Mouse (Mus musculus): ENCODE measurements around the gene Nid2. TPM values are rescaled to one million over a fixed set of nuclear protein-coding genes. Genes with fewer than 3 reads are reported as not detected.

Gene Nid2
- polyA plus RNA-seq, 1 experiment from 2014 or later = 169 TPM

- peak; percentile 81 for DNase-seq (ENCODE audit: low spot score)
- peaks cover 36% of the 10 kb centered on the region for H3K36me3 ChIP-seq
- no peaks in the 10 kb centered on the region for H3K27me3 ChIP-seq (ENCODE audit: insufficient read depth, poor library complexity, severe bottlenecking)
- peaks cover 34% of the 10 kb centered on the region for H3K4me1 ChIP-seq
- peak overlapping the region; percentile 77 for H3K4me3 ChIP-seq
- 2% methylated on average over 21 of the region's 21 CpGs for WGBS
- no peaks in the 10 kb centered on the region for H3K9me3 ChIP-seq
- H3K27ac ChIP-seq = peak overlapping the region; percentile 88
These were observed 1.2 kb downstream of the Nid2 start for GRCm38 (mm10) chr14:19752276-19752675.

GRCm38 (mm10) chr14:19759277-19760193, 8.5 kb downstream of the Nid2 start:
- Histone ChIP-seq H3K9me3 (no peaks in the 10 kb centered on the region), H3K4me3 (peak overlapping the region; percentile 29), H3K4me1 (peaks cover 62% of the 10 kb centered on the region), H3K36me3 (peaks cover 41% of the 10 kb centered on the region), H3K27ac (peak overlapping the region; percentile 85), H3K27me3 (ENCODE audit: insufficient read depth, poor library complexity, severe bottlenecking) (no peaks in the 10 kb centered on the region)
- 10% methylated on average over 10 of the region's 10 CpGs for WGBS
- peak; percentile 80 for DNase-seq (ENCODE audit: low spot score)

- peak overlapping the region; percentile 85 for H3K27ac ChIP-seq
- H3K4me1 ChIP-seq = peaks cover 68% of the 10 kb centered on the region
- DNase-seq (ENCODE audit: low spot score) = no peak
- no peaks in the 10 kb centered on the region for H3K27me3 ChIP-seq (ENCODE audit: insufficient read depth, poor library complexity, severe bottlenecking)
- peaks cover 40% of the 10 kb centered on the region; the same call in 1 of the 2 replicates for H3K36me3 ChIP-seq
- no peak overlapping the region; the same call in 1 of the 2 replicates for H3K4me3 ChIP-seq
- no peaks in the 10 kb centered on the region for H3K9me3 ChIP-seq
- 14% methylated on average over 7 of the region's 7 CpGs for WGBS
These were observed 9.7 kb downstream of the Nid2 start for GRCm38 (mm10) chr14:19760721-19761120.

GRCm38 (mm10) chr14:19762014-19762413, 10.9 kb downstream of the Nid2 start:
- Histone ChIP-seq H3K4me1 (peaks cover 81% of the 10 kb centered on the region), H3K9me3 (no peaks in the 10 kb centered on the region), H3K4me3 (no peak overlapping the region), H3K27me3 (ENCODE audit: insufficient read depth, poor library complexity, severe bottlenecking) (no peaks in the 10 kb centered on the region), H3K27ac (no peak overlapping the region), H3K36me3 (peaks cover 33% of the 10 kb centered on the region; the same call in 1 of the 2 replicates)
- no peak for DNase-seq (ENCODE audit: low spot score)
- 31% methylated on average over 4 of the region's 4 CpGs for WGBS

- no peaks in the 10 kb centered on the region for H3K27me3 ChIP-seq (ENCODE audit: insufficient read depth, poor library complexity, severe bottlenecking)
- peaks cover 79% of the 10 kb centered on the region for H3K4me1 ChIP-seq
- no peaks in the 10 kb centered on the region for H3K9me3 ChIP-seq
- no peak overlapping the region for H3K4me3 ChIP-seq
- peaks cover 36% of the 10 kb centered on the region for H3K36me3 ChIP-seq
- H3K27ac ChIP-seq = peak overlapping the region; percentile 73
- 27% methylated on average over 8 of the region's 8 CpGs for WGBS
- no peak for DNase-seq (ENCODE audit: low spot score)
These were observed 12.5 kb downstream of the Nid2 start for GRCm38 (mm10) chr14:19763527-19763926.

GRCm38 (mm10) chr14:19764331-19764730, 13.3 kb downstream of the Nid2 start:
- no peak for DNase-seq (ENCODE audit: low spot score)
- Histone ChIP-seq H3K27ac (no peak overlapping the region), H3K36me3 (peaks cover 42% of the 10 kb centered on the region), H3K27me3 (ENCODE audit: insufficient read depth, poor library complexity, severe bottlenecking) (no peaks in the 10 kb centered on the region), H3K9me3 (no peaks in the 10 kb centered on the region), H3K4me3 (no peak overlapping the region), H3K4me1 (peaks cover 78% of the 10 kb centered on the region)
- WGBS = 74% methylated on average over 8 of the region's 8 CpGs

GRCm38 (mm10) chr14:19765539-19766379, 14.7 kb downstream of the Nid2 start:
- Histone ChIP-seq H3K27me3 (ENCODE audit: insufficient read depth, poor library complexity, severe bottlenecking) (no peaks in the 10 kb centered on the region), H3K36me3 (peaks cover 45% of the 10 kb centered on the region), H3K27ac (peak overlapping the region; percentile 56), H3K4me1 (peaks cover 78% of the 10 kb centered on the region), H3K9me3 (no peaks in the 10 kb centered on the region), H3K4me3 (no peak overlapping the region)
- no peak for DNase-seq (ENCODE audit: low spot score)
- 72% methylated on average over 9 of the region's 9 CpGs for WGBS

GRCm38 (mm10) chr14:19766380-19766649, 15.2 kb downstream of the Nid2 start:
- peak overlapping the region; percentile 56 for H3K27ac ChIP-seq
- DNase-seq (ENCODE audit: low spot score) = no peak
- WGBS = 15% methylated on average over 1 of the region's 1 CpGs
- H3K27me3 ChIP-seq (ENCODE audit: insufficient read depth, poor library complexity, severe bottlenecking) = no peaks in the 10 kb centered on the region
- H3K9me3 ChIP-seq = no peaks in the 10 kb centered on the region
- peaks cover 78% of the 10 kb centered on the region for H3K4me1 ChIP-seq
- H3K4me3 ChIP-seq = no peak overlapping the region
- peaks cover 45% of the 10 kb centered on the region for H3K36me3 ChIP-seq

- Histone ChIP-seq H3K4me3 (no peak overlapping the region), H3K36me3 (peaks cover 47% of the 10 kb centered on the region), H3K27ac (peak overlapping the region; percentile 29; the same call in 1 of the 2 replicates), H3K27me3 (ENCODE audit: insufficient read depth, poor library complexity, severe bottlenecking) (no peaks in the 10 kb centered on the region), H3K9me3 (no peaks in the 10 kb centered on the region), H3K4me1 (peaks cover 73% of the 10 kb centered on the region)
- 91% methylated on average over 6 of the region's 6 CpGs for WGBS
- no peak for DNase-seq (ENCODE audit: low spot score)
These were observed 17.6 kb downstream of the Nid2 start for GRCm38 (mm10) chr14:19768648-19769047.

GRCm38 (mm10) chr14:19769441-19770200, 18.6 kb downstream of the Nid2 start:
- no peaks in the 10 kb centered on the region for H3K9me3 ChIP-seq
- H3K27ac ChIP-seq = peak overlapping the region; percentile 42; the same call in 1 of the 2 replicates
- 47% methylated on average over 6 of the region's 6 CpGs for WGBS
- H3K4me3 ChIP-seq = no peak overlapping the region
- peaks cover 41% of the 10 kb centered on the region for H3K36me3 ChIP-seq
- DNase-seq (ENCODE audit: low spot score) = no peak
- H3K4me1 ChIP-seq = peaks cover 78% of the 10 kb centered on the region
- no peaks in the 10 kb centered on the region for H3K27me3 ChIP-seq (ENCODE audit: insufficient read depth, poor library complexity, severe bottlenecking)

- Histone ChIP-seq H3K4me3 (no peak overlapping the region), H3K4me1 (peaks cover 76% of the 10 kb centered on the region), H3K27me3 (ENCODE audit: insufficient read depth, poor library complexity, severe bottlenecking) (no peaks in the 10 kb centered on the region), H3K9me3 (no peaks in the 10 kb centered on the region), H3K36me3 (peaks cover 28% of the 10 kb centered on the region), H3K27ac (0 out of 2 replicates have a peak overlapping the region, but pooled peaks have one; percentile 42)
- DNase-seq (ENCODE audit: low spot score) = no peak
- WGBS = 75% methylated on average over 7 of the region's 7 CpGs
These were observed 20.1 kb downstream of the Nid2 start for GRCm38 (mm10) chr14:19771173-19771572.

- Histone ChIP-seq H3K9me3 (no peaks in the 10 kb centered on the region), H3K36me3 (peaks cover 21% of the 10 kb centered on the region)
These were observed 23.1 kb downstream of the Nid2 start for GRCm38 (mm10) chr14:19774036-19774628.

More at GRCm38 (mm10) chr14:19774036-19774628, 23.1 kb downstream of the Nid2 start:
- 39% methylated on average over 13 of the region's 13 CpGs for WGBS
- H3K27ac ChIP-seq = peak overlapping the region; percentile 60
- H3K4me1 ChIP-seq = peaks cover 69% of the 10 kb centered on the region
- no peak overlapping the region for H3K4me3 ChIP-seq
- DNase-seq (ENCODE audit: low spot score) = no peak
- H3K27me3 ChIP-seq (ENCODE audit: insufficient read depth, poor library complexity, severe bottlenecking) = no peaks in the 10 kb centered on the region

All from heart, embryonic 10.5 days (tissue).